Mouse (Mus musculus) embryonic stem cell, embryonic (primary cell): ENCODE measurements around the gene Mgmt.

Source experiments
- CTCF ChIA-PET, 4 experiments: fragments of 300-600 bp in 2 of 4; fragments of 350-600 bp in 2 of 4; sonication (Branson Sonifier 250); formaldehyde crosslinking; loops; one replicate each; lab custom pipeline; 2022; ENCODE audit warnings: inconsistent platforms in 2 of 4; lab: Charles Lee
- POLR2A ChIA-PET, 4 experiments: fragments of 300-600 bp in 2 of 4; fragments of 350-600 bp in 2 of 4; sonication (Branson Sonifier 250); formaldehyde crosslinking; loops; one replicate each; lab custom pipeline; 2022; ENCODE audit warnings: antibody characterized with exemption in 4 of 4, inconsistent platforms in 1 of 4; lab: Charles Lee

Gene Mgmt

GRCm38 (mm10) chr7:137067758-137068157, 173.3 kb downstream of the Mgmt start:
- ChIA-PET CTCF (no interaction called here), POLR2A (interaction anchor here in 1 of 4 experiments (0.9 kb wide), 1 partner anchor 13 kb away, joined by 3 read pairs; no protein-coding TSS in a partner anchor)

GRCm38 (mm10) chr7:137068796-137069195, 174.4 kb downstream of the Mgmt start:
- POLR2A ChIA-PET, result interaction anchor here in 1 of 4 experiments (0.5 kb wide), 1 partner anchor 254 kb away, joined by 4 read pairs; no protein-coding TSS in a partner anchor
- CTCF ChIA-PET, result no interaction called here

- ChIA-PET CTCF (interaction anchor here in 1 of 4 experiments (1.2 kb wide), 1 partner anchor 10 kb away, joined by 3 read pairs; no protein-coding TSS in a partner anchor), POLR2A (no interaction called here)
These were observed 175.4 kb downstream of the Mgmt start for GRCm38 (mm10) chr7:137069768-137070167.

GRCm38 (mm10) chr7:137071346-137071745, 176.9 kb downstream of the Mgmt start:
- ChIA-PET POLR2A (interaction anchor here in 1 of 4 experiments (0.6 kb wide), 1 partner anchor 398 kb away, joined by 3 read pairs; no protein-coding TSS in a partner anchor), CTCF (no interaction called here)

- POLR2A ChIA-PET, result interaction anchor here in 1 of 4 experiments (0.5 kb wide), 1 partner anchor 352 kb away, joined by 3 read pairs; no protein-coding TSS in a partner anchor
- CTCF ChIA-PET, result interaction anchor here in 1 of 4 experiments (0.9 kb wide), 1 partner anchor 14 kb away, joined by 4 read pairs; no protein-coding TSS in a partner anchor
These were observed 179.5 kb downstream of the Mgmt start for GRCm38 (mm10) chr7:137073878-137074277.

GRCm38 (mm10) chr7:137074324-137074723, 179.9 kb downstream of the Mgmt start:
- CTCF ChIA-PET, result interaction anchor here in 1 of 4 experiments (0.9 kb wide), 1 partner anchor 14 kb away, joined by 4 read pairs; no protein-coding TSS in a partner anchor
- POLR2A ChIA-PET, result no interaction called here

- ChIA-PET POLR2A (interaction anchor here in 1 of 4 experiments (0.5 kb wide), 1 partner anchor 28 kb away, joined by 3 read pairs; no protein-coding TSS in a partner anchor), CTCF (no interaction called here)
These were observed 180.9 kb downstream of the Mgmt start for GRCm38 (mm10) chr7:137075301-137075700.

- ChIA-PET POLR2A (interaction anchor here in 1 of 4 experiments (0.8 kb wide), 1 partner anchor 186 kb away, joined by 3 read pairs; the partner anchor contains the start of gene Mgmt), CTCF (no interaction called here)
These were observed 185.8 kb downstream of the Mgmt start for GRCm38 (mm10) chr7:137080171-137080570.

- POLR2A ChIA-PET, result interaction anchor here in 1 of 4 experiments (1.5 kb wide), 1 partner anchor 15 kb away, joined by 4 read pairs; no protein-coding TSS in a partner anchor
- CTCF ChIA-PET, result interaction anchor here in 1 of 4 experiments (0.6 kb wide), 1 partner anchor 1486 kb away, joined by 3 read pairs; no protein-coding TSS in a partner anchor
These were observed 187.8 kb downstream of the Mgmt start for GRCm38 (mm10) chr7:137082171-137082570.

GRCm38 (mm10) chr7:137084651-137085050, 190.2 kb downstream of the Mgmt start:
- POLR2A ChIA-PET, result interaction anchor here in 1 of 4 experiments (0.8 kb wide), 1 partner anchor 12 kb away, joined by 3 read pairs; no protein-coding TSS in a partner anchor
- CTCF ChIA-PET, result interaction anchor here in 1 of 4 experiments (0.6 kb wide), 1 partner anchor 320 kb away, joined by 7 read pairs; no protein-coding TSS in a partner anchor

- ChIA-PET CTCF (no interaction called here), POLR2A (interaction anchor here in 1 of 4 experiments (1.3 kb wide), 1 partner anchor 18 kb away, joined by 3 read pairs; no protein-coding TSS in a partner anchor)
These were observed 191.7 kb downstream of the Mgmt start for GRCm38 (mm10) chr7:137085969-137086606.

- CTCF ChIA-PET, result no interaction called here
- POLR2A ChIA-PET, result interaction anchor here in 2 of 4 experiments (0.6 to 1.3 kb wide), 2 partner anchors 17 to 230 kb away, joined by 3 to 6 read pairs; no protein-coding TSS in a partner anchor
These were observed 192.7 kb downstream of the Mgmt start for GRCm38 (mm10) chr7:137087136-137087535.

- CTCF ChIA-PET, result no interaction called here
- POLR2A ChIA-PET, result interaction anchor here in 1 of 4 experiments (0.6 kb wide), 1 partner anchor 229 kb away, joined by 6 read pairs; no protein-coding TSS in a partner anchor
These were observed 193.7 kb downstream of the Mgmt start for GRCm38 (mm10) chr7:137088141-137088540.

GRCm38 (mm10) chr7:137094551-137094950, 200.1 kb downstream of the Mgmt start:
- POLR2A ChIA-PET, result no interaction called here
- CTCF ChIA-PET, result no interaction called here

- ChIA-PET CTCF (no interaction called here), POLR2A (no interaction called here)
These were observed 201.3 kb downstream of the Mgmt start for GRCm38 (mm10) chr7:137095702-137096101.

GRCm38 (mm10) chr7:137099766-137100165, 205.4 kb downstream of the Mgmt start:
- POLR2A ChIA-PET, result no interaction called here
- CTCF ChIA-PET, result no interaction called here

GRCm38 (mm10) chr7:137102606-137103195, 208.3 kb downstream of the Mgmt start:
- ChIA-PET POLR2A (interaction anchor here in 1 of 4 experiments (0.5 kb wide), 1 partner anchor 828 kb away, joined by 3 read pairs; no protein-coding TSS in a partner anchor), CTCF (no interaction called here)

- ChIA-PET CTCF (no interaction called here), POLR2A (no interaction called here)
These were observed 217.7 kb downstream of the Mgmt start for GRCm38 (mm10) chr7:137112101-137112500.

- ChIA-PET POLR2A (no interaction called here), CTCF (no interaction called here)
These were observed 221.8 kb downstream of the Mgmt start for GRCm38 (mm10) chr7:137116246-137116645.
